ENCODE assay signal across 8 mouse cellular contexts in genomic region chr2:104849276-104849990, GRCm38 (mm10). TPM values are rescaled to one million over a fixed set of nuclear protein-coding genes. Genes with fewer than 3 reads are reported as not detected.
DNase-seq lines count a peak whose midpoint lies in the region; ATAC-seq and TF ChIP-seq lines count a peak whose summit lies in the region.

Prrg4 (minus strand) TSS chr2:104849876.

- H3K9ac ChIP-seq in intestine, embryonic 15.5 days = peak within 1 kb of the TSS; percentile 51
- peak within 1 kb of the TSS; percentile 65 for H3K9ac ChIP-seq in limb, embryonic 13.5 days
- H3K9ac ChIP-seq in midbrain, embryonic 14.5 days (replicated peaks; ENCODE audit: low read length) = peak within 1 kb of the TSS; percentile 51

- peak within 1 kb of the TSS; percentile 96 for H3K4me2 ChIP-seq in intestine, embryonic 15.5 days (replicated peaks)
- H3K4me2 ChIP-seq in limb, embryonic 13.5 days (replicated peaks) = peak within 1 kb of the TSS; percentile 97
- peak within 1 kb of the TSS; percentile 99 for H3K4me2 ChIP-seq in midbrain, embryonic 14.5 days (ENCODE audit: low read length)

- peak; percentile 57 for DNase-seq in adipocyte (ENCODE audit: low spot score)
- DNase-seq in gonadal fat pad, adult 2 months (ENCODE audit: low read depth) = peak; percentile 12
- DNase-seq in midbrain, embryonic 14.5 days = peak; percentile 70
- DNase-seq in c-Kit-positive CD71-positive TER-119-positive erythroid progenitor cells, embryonic 14.5 days (ENCODE audit: low spot score) = no peak

- no peaks in the 10 kb centered on the region for H3K9me3 ChIP-seq in intestine, embryonic 15.5 days
- H3K9me3 ChIP-seq in limb, embryonic 13.5 days = no peaks in the 10 kb centered on the region
- H3K9me3 ChIP-seq in midbrain, embryonic 14.5 days (ENCODE audit: control insufficient read depth, low read length) = no peaks in the 10 kb centered on the region

- no peaks in the 10 kb centered on the region for H3K27me3 ChIP-seq in intestine, embryonic 15.5 days (replicated peaks)
- H3K27me3 ChIP-seq in limb, embryonic 13.5 days = peaks cover 32% of the 10 kb centered on the region
- peaks cover 19% of the 10 kb centered on the region; the same call in 1 of the 2 replicates for H3K27me3 ChIP-seq in midbrain, embryonic 14.5 days (ENCODE audit: control insufficient read depth, insufficient read depth, low read length)
- H3K27me3 ChIP-seq in small intestine, adult 2 months (ENCODE audit: control insufficient read depth, insufficient read depth, low read length) = no peaks in the 10 kb centered on the region

- no peaks in the 10 kb centered on the region for H3K36me3 ChIP-seq in intestine, embryonic 15.5 days
- H3K36me3 ChIP-seq in limb, embryonic 13.5 days = no peaks in the 10 kb centered on the region
- H3K36me3 ChIP-seq in midbrain, embryonic 14.5 days (ENCODE audit: control insufficient read depth, insufficient read depth, low read length) = no peaks in the 10 kb centered on the region
- no peaks in the 10 kb centered on the region for H3K36me3 ChIP-seq in small intestine, adult 2 months (ENCODE audit: control insufficient read depth, insufficient read depth, low read length)

- peak within 1 kb of the TSS; percentile 48 for H3K4me3 ChIP-seq in cortical plate, adult 2 months (ENCODE audit: insufficient read depth, low read length)
- peak within 1 kb of the TSS; percentile 55 for H3K4me3 ChIP-seq in intestine, embryonic 15.5 days (replicated peaks)
- peak within 1 kb of the TSS; percentile 59 for H3K4me3 ChIP-seq in limb, embryonic 13.5 days
- H3K4me3 ChIP-seq in midbrain, embryonic 14.5 days (replicated peaks; ENCODE audit: low read depth, low read length) = peak within 1 kb of the TSS; percentile 51
- peak within 1 kb of the TSS; percentile 62 for H3K4me3 ChIP-seq in small intestine, adult 2 months (ENCODE audit: low read depth, low read length)

- H3K4me1 ChIP-seq in cortical plate, adult 2 months (ENCODE audit: control insufficient read depth, insufficient read depth, low read length) = no peaks in the 10 kb centered on the region
- H3K4me1 ChIP-seq in intestine, embryonic 15.5 days (replicated peaks) = 0 out of 2 replicates have a peak, but pooled peaks cover 2% of the 10 kb centered on the region
- peaks cover 23% of the 10 kb centered on the region for H3K4me1 ChIP-seq in limb, embryonic 13.5 days
- 0 out of 2 replicates have a peak, but pooled peaks cover 7% of the 10 kb centered on the region for H3K4me1 ChIP-seq in midbrain, embryonic 14.5 days (ENCODE audit: control insufficient read depth, insufficient read depth, low read length)
- no peaks in the 10 kb centered on the region; the same call in 1 of the 2 replicates for H3K4me1 ChIP-seq in small intestine, adult 2 months (ENCODE audit: control insufficient read depth, insufficient read depth, insufficient read length, low read length)

- ATAC-seq in intestine, embryonic 15.5 days = peak; percentile 93
- ATAC-seq in limb, embryonic 13.5 days (ENCODE audit: low FRiP score, low read depth) = peak; percentile 49; the same call in 1 of the 2 replicates
- ATAC-seq in midbrain, embryonic 14.5 days (ENCODE audit: low FRiP score, low TSS enrichment) = peak; percentile 62; the same call in 1 of the 2 replicates

- H3K27ac ChIP-seq in cortical plate, adult 2 months (ENCODE audit: insufficient read depth, low read length) = no peak within 1 kb of the TSS
- H3K27ac ChIP-seq in intestine, embryonic 15.5 days = no peak within 1 kb of the TSS
- no peak within 1 kb of the TSS for H3K27ac ChIP-seq in limb, embryonic 13.5 days
- no peak within 1 kb of the TSS for H3K27ac ChIP-seq in midbrain, embryonic 14.5 days (replicated peaks; ENCODE audit: low read depth, low read length)
- H3K27ac ChIP-seq in small intestine, adult 2 months (ENCODE audit: insufficient read depth, low read depth, low read length) = no peak within 1 kb of the TSS

- WGBS in intestine, embryonic 15.5 days = under 1% methylated on average over 62 of the region's 62 CpGs
- WGBS in limb, embryonic 13.5 days = under 1% methylated on average over 62 of the region's 62 CpGs
- under 1% methylated on average over 62 of the region's 62 CpGs for WGBS in midbrain, embryonic 14.5 days
- under 1% methylated on average over 62 of the region's 62 CpGs for WGBS in small intestine, adult 2 months

- TF ChIP-seq POLR2A in cortical plate, adult 2 months (IDR thresholded peaks at IDR 0.05; ENCODE audit: extremely low read depth, insufficient read depth, low read length) = no peak
- TF ChIP-seq POLR2A in small intestine, adult 2 months (IDR thresholded peaks at IDR 0.05; ENCODE audit: low read depth, low read length) = no peak

- no peak for TF ChIP-seq CTCF in cortical plate, adult 2 months (IDR thresholded peaks at IDR 0.05; ENCODE audit: extremely low read depth, insufficient read depth, low read length)
- no peak for TF ChIP-seq CTCF in small intestine, adult 2 months (IDR thresholded peaks at IDR 0.05; ENCODE audit: extremely low read depth, insufficient read length, insufficient replicate concordance, low read depth, low read length)

RNA-seq across cellular contexts. Expression of gene Prrg4, which starts in this region (rescaled TPM):
- 0.17 and 0.23 TPM in 2 replicates for polyA plus RNA-seq in cortical plate, adult 2 months (2012; rRNA removed)
- polyA plus RNA-seq in gonadal fat pad, adult 2 months (2012; rRNA removed) = 0.47 and 0.96 TPM in 2 replicates
- 2.3 and 4.0 TPM in 2 replicates for polyA plus RNA-seq in intestine, embryonic 15.5 days (2015; fragmentation: Nextera tagmentation; extraction: Ambion mirVana)
- polyA plus RNA-seq in limb, embryonic 13.5 days (2015; fragmentation: Nextera tagmentation; extraction: Ambion mirVana) = 1.5 and 1.7 TPM in 2 replicates
- polyA plus RNA-seq in midbrain, embryonic 14.5 days (2014; fragmentation: Nextera tagmentation; extraction: Ambion mirVana) = 0.11 and 0.61 TPM in 2 replicates
- polyA plus RNA-seq in small intestine, adult 2 months (2012; rRNA removed) = 0.33 and 0.42 TPM in 2 replicates

Comparison
In these comparisons a context has a peak if more than half of its experiments do, and no peak if none do; other contexts are left out.
1. Peak in DNase-seq in gonadal fat pad, adult 2 months; RNA of the gene not detected or under 1 TPM.
2. Peak in DNase-seq, ATAC-seq, H3K4me3 ChIP-seq, H3K9ac ChIP-seq and H3K4me2 ChIP-seq in midbrain, embryonic 14.5 days; RNA of the gene not detected or under 1 TPM.